Mouse (Mus musculus) CD4-positive helper T cell, adult 2 months (primary cell): ENCODE measurements around the gene Mafk.

Source experiments
- DNase-seq: peaks from one replicate; pipeline ENCODE4 v3.0.0-alpha.2; 2012; ENCODE audit warnings: low read depth, missing footprints, low spot score

Mafk gene

GRCm38 (mm10) chr5:139796900-139797299 is 5.6 kb downstream of the Mafk start:
- DNase-seq = no peak

GRCm38 (mm10) chr5:139797473-139798167 is 6.3 kb downstream of the Mafk start:
- DNase-seq = no peak

GRCm38 (mm10) chr5:139798168-139798900 is 7.0 kb downstream of the Mafk start:
- DNase-seq = no peak

- no peak for DNase-seq
These were observed 7.7 kb downstream of the Mafk start for GRCm38 (mm10) chr5:139799041-139799440.

DNA sequence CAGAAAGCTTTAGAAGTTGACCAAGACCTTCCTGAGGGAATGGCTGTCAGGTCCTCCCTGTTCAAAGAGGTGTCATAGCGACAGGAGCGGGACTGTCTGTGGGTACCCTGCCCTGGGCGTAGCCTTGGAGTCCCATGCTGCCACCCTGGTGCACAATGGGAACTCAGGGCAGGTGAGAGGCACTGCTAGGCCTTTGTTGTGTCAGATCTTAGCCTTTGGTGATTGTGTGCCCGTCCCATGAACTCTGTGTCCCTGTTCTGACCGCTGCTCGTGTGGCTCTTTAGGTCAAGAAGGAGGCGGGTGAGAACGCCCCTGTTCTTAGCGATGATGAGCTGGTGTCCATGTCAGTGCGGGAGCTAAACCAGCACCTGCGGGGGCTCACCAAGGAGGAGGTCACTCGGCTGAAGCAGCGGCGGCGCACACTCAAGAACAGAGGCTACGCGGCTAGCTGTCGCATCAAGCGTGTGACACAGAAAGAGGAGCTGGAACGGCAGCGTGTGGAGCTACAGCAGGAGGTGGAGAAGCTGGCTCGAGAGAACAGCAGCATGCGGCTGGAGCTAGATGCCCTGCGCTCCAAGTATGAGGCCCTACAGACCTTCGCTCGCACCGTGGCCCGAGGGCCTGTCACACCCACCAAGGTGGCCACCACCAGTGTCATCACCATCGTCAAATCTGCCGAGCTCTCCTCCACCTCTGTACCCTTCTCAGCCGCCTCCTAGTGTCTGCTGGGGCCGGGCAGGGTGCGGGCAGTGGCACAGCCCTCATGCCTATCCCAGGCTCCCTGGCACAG is 8.7 kb downstream of the Mafk start:
- no peak for DNase-seq

DNA sequence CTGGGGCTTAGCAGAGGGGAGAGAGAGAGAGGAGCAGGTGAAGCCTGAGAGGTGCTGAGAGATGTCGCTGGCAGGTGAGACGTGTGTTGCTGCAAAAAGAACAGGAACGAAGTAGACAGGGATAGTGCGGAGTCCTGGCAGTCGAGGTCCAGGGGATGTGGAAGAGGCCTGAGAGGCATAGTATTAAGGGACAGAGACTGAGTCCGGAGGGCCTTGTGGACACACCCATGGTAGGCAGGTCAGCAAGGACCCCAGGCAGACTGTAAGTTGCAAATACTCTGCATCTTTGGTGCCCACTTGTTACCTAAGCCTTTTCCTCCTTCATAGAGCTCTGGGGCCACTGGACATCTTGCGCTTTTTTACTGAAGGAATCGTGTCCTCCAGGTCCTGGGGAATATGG is 9.9 kb downstream of the Mafk start:
- no peak for DNase-seq

- DNase-seq = no peak
These were observed 10.6 kb downstream of the Mafk start for GRCm38 (mm10) chr5:139801880-139802279.

DNA sequence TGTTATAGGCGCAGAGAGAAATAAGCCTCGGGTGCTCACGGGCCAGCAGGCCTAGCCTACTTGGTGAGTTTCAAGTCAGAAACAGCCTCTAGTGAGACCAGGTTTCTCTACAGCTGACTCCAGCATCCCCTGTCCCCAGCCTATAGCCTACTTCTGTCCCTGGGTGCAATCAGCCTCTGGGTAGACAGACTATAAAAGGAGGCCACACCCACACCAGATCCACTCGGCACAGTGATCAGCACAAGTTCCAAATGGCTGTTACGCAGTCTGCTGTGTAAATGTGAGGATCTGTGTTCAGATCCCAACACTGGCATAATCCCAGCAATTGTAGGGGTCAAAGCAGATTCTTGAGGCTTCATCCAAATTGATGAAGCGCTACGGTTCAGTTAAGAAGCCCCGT is 11.9 kb downstream of the Mafk start:
- DNase-seq = no peak

DNA sequence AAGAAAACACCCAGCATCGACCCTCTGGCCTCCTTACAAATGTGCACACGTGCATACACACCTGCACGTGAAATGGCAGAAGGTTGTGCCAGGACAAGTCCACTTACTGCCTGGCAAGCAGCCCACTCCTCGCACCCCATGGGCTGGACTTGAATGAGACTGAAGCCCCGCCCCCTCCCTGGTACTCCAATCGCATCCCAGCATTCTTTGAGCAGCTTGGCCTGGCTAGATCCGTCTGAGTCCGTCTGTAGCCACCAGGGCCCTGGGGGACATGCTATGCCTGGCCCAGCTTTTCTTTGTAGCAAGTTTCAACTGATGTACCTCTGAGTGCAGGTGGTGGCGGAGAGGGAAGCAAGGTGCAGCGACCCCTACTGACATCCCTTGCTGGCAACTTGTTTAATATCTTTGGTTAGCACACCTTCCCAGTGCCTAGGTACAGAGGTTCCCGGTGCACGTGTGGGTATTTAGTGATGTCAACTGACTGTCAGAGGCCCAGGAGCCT is 12.3 kb downstream of the Mafk start:
- peak; percentile 38 for DNase-seq

DNA sequence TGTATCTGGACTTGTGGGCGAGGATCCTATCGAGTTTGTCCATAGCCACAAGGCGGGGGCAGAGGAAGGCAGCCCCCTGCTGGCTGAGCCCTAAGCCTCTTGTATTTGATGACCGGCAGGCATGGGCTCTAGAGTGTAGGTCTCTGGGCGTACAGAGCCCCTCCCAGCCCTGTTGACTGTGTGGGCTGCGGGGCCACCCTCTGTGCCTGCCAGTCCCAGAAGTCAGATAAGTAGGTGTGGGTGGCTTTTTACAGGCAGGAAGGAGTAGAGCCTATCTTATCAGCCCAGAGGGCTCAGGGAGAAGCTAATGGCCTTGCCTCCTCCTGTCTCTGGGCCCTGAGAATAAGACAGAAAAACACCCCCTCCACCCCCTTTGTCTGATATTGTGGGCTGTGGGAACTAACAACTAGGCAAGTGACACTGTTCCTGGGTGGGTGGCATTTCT is 12.8 kb downstream of the Mafk start:
- no peak for DNase-seq

GRCm38 (mm10) chr5:139804573-139805111 is 13.3 kb downstream of the Mafk start:
- no peak for DNase-seq

- no peak for DNase-seq
These were observed 14.6 kb downstream of the Mafk start for GRCm38 (mm10) chr5:139805924-139806323.

- no peak for DNase-seq
These were observed 18.1 kb downstream of the Mafk start for GRCm38 (mm10) chr5:139809397-139809796.

DNA sequence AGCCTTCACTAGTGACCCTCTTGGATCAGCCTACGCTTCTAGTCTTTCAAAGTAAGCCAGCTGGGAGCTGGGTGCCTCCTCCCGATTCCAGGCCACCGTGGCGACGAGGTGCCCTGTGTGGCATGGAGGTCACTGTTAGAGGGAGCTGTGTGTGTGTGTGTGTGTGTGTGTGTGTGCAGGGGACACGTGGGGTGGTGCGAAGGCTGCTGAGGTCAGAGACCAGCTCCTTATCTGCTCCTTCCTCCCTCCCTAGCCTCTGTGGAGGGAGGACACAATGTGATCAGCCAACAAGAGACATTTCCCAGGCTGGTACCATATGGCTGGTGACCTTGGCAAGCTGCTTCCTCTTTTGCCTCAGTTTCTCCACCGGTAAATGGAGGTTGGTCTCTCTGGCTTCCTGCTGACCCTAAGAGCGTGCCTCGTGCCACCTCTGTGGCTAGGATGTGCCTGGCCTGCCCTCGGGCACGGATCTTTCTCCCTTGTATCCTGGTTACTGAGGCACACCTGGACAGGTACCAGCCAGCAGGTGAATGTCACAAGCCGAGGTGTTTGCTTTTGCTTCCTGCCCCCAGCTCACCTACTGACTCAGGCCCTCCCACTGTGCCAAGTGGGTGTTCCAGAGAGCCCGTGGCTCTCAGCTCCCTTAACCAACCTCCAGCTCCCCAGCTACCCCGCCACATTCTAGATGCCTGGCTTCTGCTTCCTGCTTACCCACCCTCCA is 20.5 kb downstream of the Mafk start:
- DNase-seq = no peak

GRCm38 (mm10) chr5:139812398-139813125 is 21.2 kb downstream of the Mafk start:
- no peak for DNase-seq

DNA sequence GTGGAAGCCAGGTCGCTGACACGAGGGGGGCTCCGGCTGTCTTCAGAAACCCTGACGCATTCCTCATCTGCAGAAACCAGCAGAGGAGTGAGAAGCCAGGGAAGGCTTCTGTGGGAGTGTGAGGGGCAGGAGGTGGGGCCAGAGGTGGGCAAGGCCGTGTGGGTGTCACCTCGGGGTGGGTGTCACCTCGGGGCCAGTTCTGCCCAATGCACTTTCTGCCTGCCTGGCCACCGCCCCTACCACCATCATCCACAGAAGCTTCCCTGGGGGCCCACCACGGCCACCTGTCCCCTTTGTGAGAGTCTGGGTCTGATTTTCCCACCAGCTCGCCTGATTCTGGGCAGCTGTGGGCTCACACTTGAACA is 21.8 kb downstream of the Mafk start:
- no peak for DNase-seq

- DNase-seq = no peak
These were observed 22.7 kb downstream of the Mafk start for GRCm38 (mm10) chr5:139813963-139814381.

DNA sequence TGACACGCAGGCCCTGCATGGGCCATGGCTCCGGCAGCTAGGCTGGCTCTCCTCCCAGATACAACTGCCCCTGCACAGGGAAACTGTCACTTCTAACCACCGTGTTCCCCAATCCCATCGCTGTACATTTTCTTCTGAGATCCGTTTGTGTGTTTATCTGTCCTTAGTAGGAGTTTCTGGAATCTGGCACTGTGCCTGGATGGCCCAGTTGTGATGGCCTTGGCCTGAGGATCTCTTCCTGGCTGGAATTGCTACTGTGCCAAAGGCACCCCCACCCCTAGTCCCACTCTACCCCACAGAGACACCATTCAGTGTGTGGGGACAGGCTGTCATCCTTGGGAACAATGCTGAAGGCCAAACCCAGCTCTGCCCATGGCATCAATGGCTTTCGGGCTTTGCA is 24.7 kb downstream of the Mafk start:
- DNase-seq = no peak

- no peak for DNase-seq
These were observed 25.1 kb downstream of the Mafk start for GRCm38 (mm10) chr5:139816445-139816844.

- DNase-seq = peak; percentile 38
These were observed 26.0 kb downstream of the Mafk start for GRCm38 (mm10) chr5:139817292-139817691.

DNA sequence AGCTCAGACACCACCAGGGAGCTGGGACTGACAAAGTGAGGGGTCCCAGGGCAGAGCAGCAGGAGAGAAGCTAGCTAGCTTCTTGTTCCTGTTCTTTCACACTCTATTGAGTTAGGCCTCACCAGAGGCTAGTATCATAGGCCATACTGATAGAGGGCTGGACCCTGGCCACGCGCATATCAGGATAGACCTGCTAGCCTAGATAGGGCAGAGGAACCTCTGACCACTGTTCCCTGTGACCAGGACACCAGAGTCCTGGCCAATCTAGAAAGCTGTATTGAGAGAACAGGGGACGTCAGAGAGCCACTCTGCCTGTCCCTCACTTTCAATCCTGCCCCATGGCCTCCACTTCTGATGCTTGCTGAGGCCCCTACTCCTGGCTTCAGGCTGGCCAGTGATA is 26.7 kb downstream of the Mafk start:
- no peak for DNase-seq
